Mouse (Mus musculus): Measurements from ENCODE around the gene Agpat1.

- TF ChIP-seq CTCF (IDR thresholded peaks at IDR 0.05; ENCODE audit: extremely low read depth, insufficient read depth, low read length) (no peak), POLR2A (IDR thresholded peaks at IDR 0.05; ENCODE audit: extremely low read depth, insufficient read depth, low read length) (no peak)
Observed at GRCm38 (mm10) chr17:34564003-34564421, 40.0 kb upstream of the Agpat1 start, which contains the start of gene Notch4.

Measured in cortical plate, adult 2 months (tissue).